Mouse (Mus musculus) ES-Bruce4 (cell line): ENCODE measurements around the gene Sgcd. TPM values are rescaled to one million over a fixed set of nuclear protein-coding genes. Genes with fewer than 3 reads are reported as not detected.

Source experiments
- H3K27ac ChIP-seq: 2 replicates; pipeline ENCODE4 v1.5.1; 2012; ENCODE audit warnings: low read length, inconsistent platforms; ENCODE audit not compliant: insufficient read depth
- H3K27me3 ChIP-seq: 2 replicates; pipeline ENCODE4 v1.6.1; 2012; ENCODE audit warnings: mild to moderate bottlenecking, low read length, inconsistent platforms; ENCODE audit not compliant: control insufficient read depth, poor library complexity, insufficient read depth, severe bottlenecking
- H3K36me3 ChIP-seq: 2 replicates; pipeline ENCODE4 v1.6.1; 2012; ENCODE audit warnings: inconsistent platforms, mild to moderate bottlenecking, low read length, moderate library complexity; ENCODE audit not compliant: control insufficient read depth, poor library complexity, insufficient read depth, severe bottlenecking
- H3K4me1 ChIP-seq: one replicate; pipeline ENCODE4 v1.8.1; 2011; ENCODE audit warnings: low read length; ENCODE audit not compliant: control insufficient read depth, insufficient read depth
- H3K4me3 ChIP-seq: 2 replicates; pipeline ENCODE4 v1.5.1; 2011; ENCODE audit warnings: low read depth, mild to moderate bottlenecking, low read length
- H3K9ac ChIP-seq: 2 replicates; pipeline ENCODE4 v1.6.1; 2012; ENCODE audit warnings: low read depth, mild to moderate bottlenecking, inconsistent platforms; ENCODE audit not compliant: poor library complexity, severe bottlenecking
- H3K9me3 ChIP-seq: replicated peaks from 2 replicates; pipeline ENCODE4 v1.6.1; 2012; ENCODE audit warnings: mild to moderate bottlenecking, low read length, inconsistent platforms; ENCODE audit not compliant: control insufficient read depth, poor library complexity, insufficient read depth, severe bottlenecking
- CTCF ChIP-seq: IDR thresholded peaks from one replicate; pipeline ENCODE4 v1.8.1; 2011; ENCODE audit warnings: low read depth, low read length
- EP300 ChIP-seq: IDR thresholded peaks from 2 replicates; pipeline ENCODE4 v1.6.1; 2011; ENCODE audit warnings: low read depth, low read length; ENCODE audit not compliant: insufficient read depth
- POLR2A ChIP-seq: IDR thresholded peaks from one replicate; pipeline ENCODE4 v1.8.1; 2011; ENCODE audit warnings: low read length; ENCODE audit not compliant: insufficient read depth
- polyA plus RNA-seq: library from polyadenylated mRNA; stranded (reverse); fragments of >200 nt; gene quantifications from 2 replicates; pipeline ENCODE4 v1.2.4, GENCODE M21; 2011; ENCODE audit warnings: low read depth; ENCODE audit not compliant: missing spikeins, insufficient read depth, insufficient read length

Sgcd gene
- polyA plus RNA-seq, 1 experiment, result 0.42 TPM

DNA sequence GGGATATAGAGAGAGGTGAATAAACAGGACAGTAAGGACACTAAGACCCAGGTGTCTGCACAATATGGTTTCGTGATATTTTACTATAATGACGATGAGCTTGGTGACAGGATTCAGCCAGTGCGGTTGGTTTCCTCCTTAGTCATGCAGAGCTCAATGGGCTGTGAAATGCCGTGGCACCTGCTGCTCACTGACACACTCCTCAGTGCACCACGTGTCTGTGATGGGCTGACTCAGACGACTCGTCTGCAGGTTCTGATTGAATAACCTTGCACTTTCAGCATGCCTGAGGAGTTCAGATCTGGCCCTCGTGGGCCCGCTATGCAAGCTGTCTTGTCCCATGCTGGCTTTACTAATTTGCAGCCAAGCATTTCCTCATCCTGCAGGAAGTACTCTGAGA, 839.2 kb downstream of the Sgcd start:
- no peaks in the 10 kb centered on the region for H3K9me3 ChIP-seq
- H3K27me3 ChIP-seq, result no peaks in the 10 kb centered on the region
- TF ChIP-seq CTCF, result no peak
- TF ChIP-seq EP300, result no peak
- no peak for TF ChIP-seq POLR2A
- no peak overlapping the region for H3K9ac ChIP-seq
- H3K27ac ChIP-seq, result no peak overlapping the region
- no peaks in the 10 kb centered on the region for H3K36me3 ChIP-seq
- no peak overlapping the region for H3K4me3 ChIP-seq
- H3K4me1 ChIP-seq, result no peaks in the 10 kb centered on the region

GRCm38 (mm10) chr11:47139867-47140266, 848.9 kb downstream of the Sgcd start:
- Histone ChIP-seq H3K27ac (no peak overlapping the region), H3K4me3 (no peak overlapping the region), H3K4me1 (no peaks in the 10 kb centered on the region), H3K9ac (no peak overlapping the region), H3K27me3 (no peaks in the 10 kb centered on the region), H3K36me3 (no peaks in the 10 kb centered on the region), H3K9me3 (no peaks in the 10 kb centered on the region)
- TF ChIP-seq POLR2A, result no peak
- TF ChIP-seq CTCF, result no peak
- no peak for TF ChIP-seq EP300

GRCm38 (mm10) chr11:47139271-47139670, 849.5 kb downstream of the Sgcd start:
- TF ChIP-seq CTCF (no peak), POLR2A (no peak)
- Histone ChIP-seq H3K9ac (no peak overlapping the region), H3K4me1 (no peaks in the 10 kb centered on the region)

DNA sequence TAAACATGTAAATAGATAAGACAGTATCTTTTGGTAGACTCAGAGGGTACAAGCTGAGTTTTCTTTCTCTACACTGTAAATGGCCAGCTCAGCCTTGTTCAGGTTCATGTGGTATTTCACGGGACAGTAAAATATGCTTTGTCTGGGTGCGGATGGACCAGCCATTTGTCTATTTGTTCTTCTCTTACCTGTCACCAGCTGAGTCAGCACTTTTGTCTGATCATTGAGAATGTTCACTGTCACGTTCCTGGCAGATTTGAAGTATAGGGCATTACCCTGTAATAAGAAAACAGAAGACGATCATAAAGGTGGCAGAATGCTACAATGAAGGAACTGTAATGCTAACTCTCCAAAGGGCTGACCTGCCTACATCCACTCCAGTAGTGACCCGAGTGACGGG, 856.4 kb downstream of the Sgcd start:
- no peaks in the 10 kb centered on the region for H3K9me3 ChIP-seq
- no peak for TF ChIP-seq POLR2A
- TF ChIP-seq EP300, result no peak
- no peak for TF ChIP-seq CTCF
- no peak overlapping the region for H3K4me3 ChIP-seq
- no peaks in the 10 kb centered on the region for H3K27me3 ChIP-seq
- no peak overlapping the region for H3K9ac ChIP-seq
- no peak overlapping the region for H3K27ac ChIP-seq
- no peaks in the 10 kb centered on the region for H3K4me1 ChIP-seq
- H3K36me3 ChIP-seq, result no peaks in the 10 kb centered on the region

More at GRCm38 (mm10) chr11:47139271-47139670, 849.5 kb downstream of the Sgcd start:
- Histone ChIP-seq H3K9me3 (no peaks in the 10 kb centered on the region), H3K27ac (no peak overlapping the region), H3K27me3 (no peaks in the 10 kb centered on the region), H3K4me3 (no peak overlapping the region), H3K36me3 (no peaks in the 10 kb centered on the region)

DNA sequence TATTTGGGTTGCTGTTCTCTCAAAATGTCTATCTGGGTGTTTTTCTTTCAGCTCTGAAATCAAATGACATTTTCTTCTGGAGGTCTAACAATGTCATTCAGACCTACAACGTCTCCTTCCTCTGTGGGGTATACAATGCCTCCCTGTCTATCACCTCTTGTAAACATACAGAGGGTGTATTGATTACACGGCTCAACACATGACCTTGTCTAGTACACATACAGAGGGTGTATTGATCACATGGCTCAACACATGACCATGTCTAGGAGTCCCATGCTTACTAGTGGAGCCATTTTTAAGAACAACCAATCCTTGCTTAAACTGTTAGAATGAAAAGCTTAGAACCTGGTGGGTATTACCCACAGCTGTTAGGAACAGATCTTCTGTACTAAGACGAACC, 858.3 kb downstream of the Sgcd start:
- H3K27ac ChIP-seq, result no peak overlapping the region
- H3K4me1 ChIP-seq, result no peaks in the 10 kb centered on the region
- TF ChIP-seq CTCF (no peak), EP300 (no peak), POLR2A (no peak)
- no peak overlapping the region for H3K9ac ChIP-seq
- no peaks in the 10 kb centered on the region for H3K27me3 ChIP-seq
- H3K9me3 ChIP-seq, result no peaks in the 10 kb centered on the region
- H3K36me3 ChIP-seq, result no peaks in the 10 kb centered on the region
- no peak overlapping the region for H3K4me3 ChIP-seq

DNA sequence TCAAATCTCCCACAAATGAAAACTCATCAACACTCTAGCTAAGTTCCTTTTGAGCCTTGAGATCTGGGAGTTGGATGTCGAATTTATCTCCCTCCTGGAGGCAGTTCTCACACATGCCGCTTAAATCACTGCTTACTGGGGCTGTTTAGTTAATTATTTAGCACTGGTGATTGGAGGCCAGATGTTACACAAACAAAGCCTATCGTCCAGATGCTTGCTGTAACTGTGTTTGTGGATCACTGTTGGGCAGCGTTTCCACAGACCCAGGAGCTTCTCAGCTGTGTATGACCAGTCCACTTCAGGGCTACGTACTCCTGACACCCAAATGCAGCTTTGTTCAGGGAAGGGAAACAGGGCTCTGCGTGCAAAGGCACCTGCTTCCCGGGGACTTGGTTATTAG, 858.8 kb downstream of the Sgcd start:
- Histone ChIP-seq H3K9me3 (no peaks in the 10 kb centered on the region), H3K27ac (no peak overlapping the region), H3K27me3 (no peaks in the 10 kb centered on the region), H3K9ac (no peak overlapping the region), H3K36me3 (no peaks in the 10 kb centered on the region), H3K4me1 (no peaks in the 10 kb centered on the region), H3K4me3 (no peak overlapping the region)
- no peak for TF ChIP-seq EP300
- TF ChIP-seq CTCF, result no peak
- TF ChIP-seq POLR2A, result no peak
